Mouse (Mus musculus) forebrain, embryonic 12.5 days (tissue): ENCODE measurements around the gene Tcte1. TPM values are rescaled to one million over a fixed set of nuclear protein-coding genes. Genes with fewer than 3 reads are reported as not detected.

ENCODE experiments used
- ATAC-seq: fragments of 200-750 bp; cut with Nextera tagmentation; 2 replicates; pipeline ENCODE4 v1.8.0; 2017; ENCODE audit warnings: moderate TSS enrichment; ENCODE audit not compliant: low FRiP score
- H3K27ac ChIP-seq: fragments of 300-500 bp; sonication (generic); 2 replicates; pipeline ENCODE4 v1.5.1; 2016; ENCODE audit warnings: mild to moderate bottlenecking
- H3K27me3 ChIP-seq: fragments of 300-500 bp; sonication (generic); 2 replicates; pipeline ENCODE4 v1.6.1; 2016; ENCODE audit warnings: mild to moderate bottlenecking
- H3K36me3 ChIP-seq: fragments of 300-500 bp; sonication (generic); replicated peaks from 2 replicates; pipeline ENCODE4 v1.6.1; 2016; ENCODE audit warnings: mild to moderate bottlenecking
- H3K4me1 ChIP-seq: fragments of 300-500 bp; sonication (generic); 2 replicates; pipeline ENCODE4 v1.6.1; 2016
- H3K4me2 ChIP-seq: fragments of 300-500 bp; sonication (generic); 2 replicates; pipeline ENCODE4 v1.6.1; 2016; ENCODE audit warnings: mild to moderate bottlenecking, moderate library complexity
- H3K4me3 ChIP-seq: fragments of 300-500 bp; sonication (generic); replicated peaks from 2 replicates; pipeline ENCODE4 v1.5.1; 2016; ENCODE audit warnings: mild to moderate bottlenecking
- H3K9ac ChIP-seq: fragments of 300-500 bp; sonication (generic); 2 replicates; pipeline ENCODE4 v1.6.1; 2016; ENCODE audit warnings: mild to moderate bottlenecking
- H3K9me3 ChIP-seq: fragments of 300-500 bp; sonication (generic); 2 replicates; pipeline ENCODE4 v1.6.1; 2016
- WGBS: fragments of 180-500 bp; shearing (Covaris S2); methylation state at CpG from one replicate; pipeline ENCODE4 v1.1.7; 2016; 5-methylcytosine and 5-hydroxymethylcytosine counted together
- polyA plus RNA-seq: library from polyadenylated mRNA; unstranded; fragments of >200 nt; fragmentation: Nextera tagmentation; extraction: Ambion mirVana; gene quantifications from 2 replicates; pipeline ENCODE4 v1.2.1, GENCODE M21; 2016

Tcte1 gene
- polyA plus RNA-seq, 1 experiment from 2014 or later = 2.4 TPM

DNA sequence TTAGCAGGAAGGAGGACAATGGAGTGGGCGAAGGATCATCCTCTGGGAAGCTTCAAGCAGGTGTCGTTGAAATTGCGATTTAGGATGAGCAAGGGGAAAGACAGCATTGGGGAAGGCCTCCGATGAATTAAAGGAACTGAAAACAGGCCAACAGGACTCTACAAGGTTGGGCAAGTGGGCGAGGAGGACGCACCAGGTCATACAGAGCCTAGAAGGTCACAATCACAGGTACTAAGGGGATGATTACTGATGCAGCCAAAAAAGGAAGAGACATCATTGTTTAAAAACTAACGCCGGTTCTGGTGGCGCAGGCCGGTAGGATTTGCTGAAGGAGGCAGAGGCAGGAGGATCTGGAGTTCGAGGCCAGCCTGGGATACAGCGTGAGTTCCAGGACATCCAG lies 40.0 kb downstream of the Tcte1 start:
- Histone ChIP-seq H3K9me3 (no peaks in the 10 kb centered on the region), H3K36me3 (peaks cover 29% of the 10 kb centered on the region), H3K4me1 (peaks cover 27% of the 10 kb centered on the region), H3K27me3 (peaks cover under 1% of the 10 kb centered on the region; the same call in 1 of the 2 replicates), H3K27ac (no peak overlapping the region), H3K4me2 (no peak overlapping the region), H3K4me3 (peak overlapping the region; percentile 83; the same call in 1 of the 2 replicates), H3K9ac (no peak overlapping the region)
- 81% methylated on average over 12 of the region's 12 CpGs for WGBS
- ATAC-seq = no peak

DNA sequence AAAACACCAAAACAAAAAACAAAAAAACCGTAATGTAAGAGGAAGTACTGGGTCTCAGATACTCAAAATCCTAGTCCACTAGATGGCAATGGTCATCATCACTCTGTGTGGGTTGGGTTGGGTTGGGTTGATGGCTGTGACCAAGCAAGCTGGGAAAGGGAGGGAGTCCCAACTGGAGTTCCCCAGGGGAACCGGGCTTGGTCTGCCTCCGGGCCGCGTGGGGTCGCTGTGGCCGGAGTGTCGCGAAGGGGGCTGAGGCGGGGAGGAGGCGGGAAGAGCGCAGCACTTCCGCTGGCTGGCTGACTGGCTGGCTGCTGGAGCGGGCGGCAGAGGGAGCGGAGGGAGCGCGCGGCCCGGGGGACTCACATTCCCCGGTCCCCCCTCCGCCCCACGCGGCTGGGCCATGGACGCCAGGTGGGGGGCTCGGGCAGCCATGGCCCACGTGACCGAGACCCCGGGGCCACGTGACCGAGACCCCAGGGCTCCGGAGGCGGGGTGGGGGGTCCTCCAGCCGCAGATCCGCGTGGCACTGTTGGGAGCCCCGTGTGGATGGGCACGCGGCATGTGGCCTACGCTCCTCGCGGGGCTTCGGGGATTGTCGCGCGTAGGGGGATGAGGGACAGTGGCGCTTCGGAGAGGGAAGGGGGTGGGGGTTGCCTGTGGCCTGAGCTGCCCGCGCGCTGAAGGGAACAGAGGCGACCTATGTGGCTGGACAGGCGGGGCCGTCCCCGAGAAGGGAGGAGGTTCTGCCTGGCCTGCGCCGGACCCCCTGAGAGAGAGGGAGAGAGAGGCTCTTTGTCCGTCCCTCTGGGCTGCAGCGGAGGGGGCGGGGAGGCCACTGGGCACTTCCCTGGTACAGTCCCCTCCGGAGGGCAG lies 40.7 kb downstream of the Tcte1 start, which contains the start of gene Slc35b2:
Slc35b2 (plus strand) TSS at position 220 of the 876 bp plus-strand sequence.
- peaks cover 34% of the 10 kb centered on the region for H3K4me1 ChIP-seq
- WGBS = 3% methylated on average over 49 of the region's 61 CpGs
- no peaks in the 10 kb centered on the region for H3K9me3 ChIP-seq
- ATAC-seq = peak; percentile 90
- H3K9ac ChIP-seq = peak within 1 kb of the TSS; percentile 95
- H3K4me2 ChIP-seq = peak within 1 kb of the TSS; percentile 74
- H3K27me3 ChIP-seq = no peaks in the 10 kb centered on the region; the same call in 1 of the 2 replicates
- peak within 1 kb of the TSS; percentile 83 for H3K4me3 ChIP-seq
- peak within 1 kb of the TSS; percentile 92 for H3K27ac ChIP-seq
- H3K36me3 ChIP-seq = peaks cover 36% of the 10 kb centered on the region

DNA sequence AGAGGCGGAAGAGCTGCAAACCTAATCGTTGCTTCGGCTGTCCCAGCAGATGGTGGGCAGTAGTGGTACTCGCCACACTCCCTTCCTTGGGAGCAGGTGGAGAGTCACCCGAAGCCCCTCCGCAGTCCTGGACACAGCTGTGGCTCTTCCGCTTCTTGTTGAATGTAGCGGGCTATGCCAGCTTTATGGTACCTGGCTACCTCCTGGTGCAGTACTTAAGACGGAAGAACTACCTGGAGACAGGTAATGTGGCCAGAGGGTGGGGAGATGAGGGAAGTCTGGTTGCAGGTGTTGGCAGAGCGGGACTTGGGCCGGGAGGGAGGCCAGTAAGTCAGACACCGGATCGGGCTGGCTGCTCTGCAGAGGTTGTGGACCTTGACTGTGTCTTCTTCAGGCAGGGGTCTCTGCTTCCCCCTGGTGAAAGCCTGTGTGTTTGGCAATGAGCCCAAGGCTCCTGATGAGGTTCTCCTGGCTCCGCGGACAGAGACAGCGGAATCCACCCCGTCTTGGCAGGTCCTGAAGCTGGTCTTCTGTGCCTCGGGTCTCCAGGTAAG lies 41.4 kb downstream of the Tcte1 start:
- WGBS = 13% methylated on average over 18 of the region's 18 CpGs

DNA sequence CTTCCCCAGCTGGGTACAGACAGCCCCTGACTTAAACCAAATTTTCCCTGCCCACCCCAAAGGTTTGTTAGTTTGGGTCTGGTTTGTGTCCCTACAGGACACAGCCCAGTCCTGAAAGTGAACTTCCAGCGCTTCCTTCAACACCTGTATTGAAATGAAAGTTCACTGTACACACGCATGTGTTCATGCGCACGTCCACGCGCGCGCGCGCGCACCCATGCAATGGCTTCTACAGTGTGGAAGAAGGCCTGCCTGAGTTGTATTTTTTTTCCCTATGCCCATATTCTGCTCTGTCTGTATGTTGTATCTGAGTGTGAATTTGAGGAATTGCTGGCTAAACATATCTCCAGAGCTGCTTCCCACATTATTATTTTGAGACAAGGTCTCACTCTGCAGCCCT lies 41.9 kb downstream of the Tcte1 start:
- Histone ChIP-seq H3K9ac (peak overlapping the region; percentile 95), H3K27ac (0 out of 2 replicates have a peak overlapping the region, but pooled peaks have one; percentile 92), H3K9me3 (no peaks in the 10 kb centered on the region), H3K4me1 (peaks cover 44% of the 10 kb centered on the region), H3K4me2 (peak overlapping the region; percentile 74), H3K36me3 (peaks cover 48% of the 10 kb centered on the region), H3K27me3 (no peaks in the 10 kb centered on the region), H3K4me3 (peak overlapping the region; percentile 83)
- 93% methylated on average over 11 of the region's 11 CpGs for WGBS
- ATAC-seq = no peak

More for the DNA sequence above, 41.4 kb downstream of the Tcte1 start:
- no peaks in the 10 kb centered on the region for H3K27me3 ChIP-seq
- H3K9ac ChIP-seq = peak overlapping the region; percentile 95
- H3K36me3 ChIP-seq = peaks cover 43% of the 10 kb centered on the region
- no peaks in the 10 kb centered on the region for H3K9me3 ChIP-seq
- no peak; the same call in 1 of the 2 replicates for ATAC-seq
- peak overlapping the region; percentile 83 for H3K4me3 ChIP-seq
- H3K27ac ChIP-seq = peak overlapping the region; percentile 92
- H3K4me1 ChIP-seq = peaks cover 41% of the 10 kb centered on the region
- H3K4me2 ChIP-seq = peak overlapping the region; percentile 74

DNA sequence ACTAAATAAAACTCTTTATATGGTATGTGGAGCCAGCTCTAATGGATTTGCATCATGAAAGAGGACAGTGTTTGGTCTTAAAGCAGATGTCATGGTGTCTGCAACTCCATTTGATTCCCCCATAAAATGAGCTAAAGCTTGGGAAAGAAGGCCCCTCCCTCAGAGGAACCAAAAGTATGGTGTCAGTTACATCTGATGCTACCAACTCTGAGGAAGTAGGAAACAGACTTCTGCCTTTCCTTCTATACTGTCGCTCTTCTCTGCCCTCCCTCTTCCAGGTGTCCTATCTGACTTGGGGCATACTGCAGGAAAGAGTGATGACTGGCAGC lies 42.8 kb downstream of the Tcte1 start:
- H3K36me3 ChIP-seq = peaks cover 57% of the 10 kb centered on the region
- H3K4me1 ChIP-seq = peaks cover 48% of the 10 kb centered on the region
- H3K4me2 ChIP-seq = no peak overlapping the region
- no peak overlapping the region for H3K4me3 ChIP-seq
- H3K27ac ChIP-seq = 0 out of 2 replicates have a peak overlapping the region, but pooled peaks have one; percentile 31
- no peaks in the 10 kb centered on the region for H3K9me3 ChIP-seq
- H3K9ac ChIP-seq = no peak overlapping the region
- no peak for ATAC-seq
- no peaks in the 10 kb centered on the region for H3K27me3 ChIP-seq
- 90% methylated on average over 1 of the region's 1 CpGs for WGBS

DNA sequence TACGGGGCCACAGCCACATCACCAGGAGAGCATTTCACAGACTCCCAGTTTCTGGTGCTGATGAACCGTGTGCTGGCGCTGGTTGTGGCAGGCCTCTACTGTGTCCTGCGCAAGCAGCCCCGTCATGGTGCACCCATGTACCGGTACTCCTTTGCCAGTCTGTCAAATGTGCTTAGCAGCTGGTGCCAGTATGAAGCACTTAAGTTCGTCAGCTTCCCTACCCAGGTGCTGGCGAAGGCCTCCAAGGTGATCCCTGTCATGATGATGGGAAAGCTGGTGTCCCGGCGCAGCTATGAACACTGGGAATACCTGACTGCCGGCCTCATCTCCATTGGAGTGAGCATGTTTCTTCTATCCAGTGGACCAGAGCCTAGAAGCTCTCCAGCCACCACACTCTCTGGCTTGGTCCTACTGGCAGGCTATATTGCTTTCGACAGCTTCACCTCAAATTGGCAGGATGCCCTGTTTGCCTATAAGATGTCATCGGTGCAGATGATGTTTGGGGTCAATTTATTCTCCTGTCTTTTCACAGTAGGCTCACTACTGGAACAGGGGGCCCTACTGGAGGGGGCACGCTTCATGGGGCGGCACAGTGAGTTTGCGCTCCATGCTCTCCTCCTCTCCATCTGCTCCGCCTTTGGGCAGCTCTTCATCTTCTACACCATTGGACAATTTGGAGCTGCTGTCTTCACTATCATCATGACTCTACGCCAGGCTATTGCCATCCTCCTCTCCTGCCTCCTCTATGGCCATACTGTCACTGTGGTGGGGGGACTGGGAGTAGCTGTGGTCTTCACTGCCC lies 43.3 kb downstream of the Tcte1 start:
- Histone ChIP-seq H3K9ac (no peak overlapping the region), H3K36me3 (peaks cover 63% of the 10 kb centered on the region), H3K4me2 (0 out of 2 replicates have a peak overlapping the region, but pooled peaks have one; percentile 1), H3K27me3 (no peaks in the 10 kb centered on the region), H3K9me3 (no peaks in the 10 kb centered on the region), H3K4me3 (no peak overlapping the region), H3K27ac (0 out of 2 replicates have a peak overlapping the region, but pooled peaks have one; percentile 37), H3K4me1 (peaks cover 53% of the 10 kb centered on the region)
- WGBS = 69% methylated on average over 18 of the region's 18 CpGs
- no peak for ATAC-seq

DNA sequence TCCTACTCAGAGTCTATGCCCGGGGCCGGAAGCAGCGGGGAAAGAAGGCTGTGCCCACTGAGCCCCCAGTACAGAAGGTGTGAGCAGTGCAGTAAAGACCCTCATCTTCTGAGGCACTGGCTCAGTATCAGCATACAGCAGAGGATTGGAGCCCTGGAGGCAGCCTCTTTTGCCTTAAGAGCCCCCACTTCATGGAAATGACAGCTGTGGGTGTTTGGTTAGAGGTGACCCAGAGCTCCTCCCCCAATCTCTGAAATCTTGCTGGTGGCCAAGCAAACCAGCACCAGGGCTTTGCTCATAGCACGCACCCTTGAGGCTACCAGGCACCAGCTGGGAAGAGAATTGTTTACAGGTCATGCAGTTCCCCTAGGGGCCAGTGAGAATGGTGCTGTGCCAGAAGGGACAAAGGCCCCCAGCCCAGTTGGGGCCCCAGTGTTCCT lies 43.9 kb downstream of the Tcte1 start:
- H3K9me3 ChIP-seq = no peaks in the 10 kb centered on the region
- no peak overlapping the region for H3K9ac ChIP-seq
- WGBS = 25% methylated on average over 4 of the region's 4 CpGs
- peaks cover 59% of the 10 kb centered on the region for H3K4me1 ChIP-seq
- H3K4me2 ChIP-seq = no peak overlapping the region
- no peaks in the 10 kb centered on the region for H3K27me3 ChIP-seq
- H3K36me3 ChIP-seq = peaks cover 65% of the 10 kb centered on the region
- no peak for ATAC-seq
- H3K4me3 ChIP-seq = no peak overlapping the region
- H3K27ac ChIP-seq = 0 out of 2 replicates have a peak overlapping the region, but pooled peaks have one; percentile 37

DNA sequence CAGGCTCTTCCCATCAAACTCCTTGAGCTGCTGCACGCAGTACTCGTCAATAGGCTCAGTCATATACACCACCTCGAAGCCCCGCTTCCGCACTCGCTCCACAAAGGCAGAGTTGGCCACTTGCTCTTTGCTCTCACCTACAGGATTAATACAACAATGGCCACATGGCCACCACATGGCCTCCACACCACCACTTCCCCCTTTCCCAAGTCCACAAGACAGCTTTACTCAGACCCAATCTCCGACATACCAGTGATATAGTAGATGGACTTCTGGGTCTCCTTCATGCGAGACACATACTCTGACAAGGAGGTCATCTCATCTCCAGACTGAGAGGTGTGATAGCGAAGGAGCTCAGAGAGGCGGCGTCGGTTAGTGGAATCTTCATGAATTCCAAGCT lies 45.8 kb downstream of the Tcte1 start:
- WGBS = 89% methylated on average over 12 of the region's 12 CpGs
- Histone ChIP-seq H3K4me1 (peaks cover 59% of the 10 kb centered on the region), H3K4me2 (no peak overlapping the region), H3K27me3 (no peaks in the 10 kb centered on the region), H3K9me3 (no peaks in the 10 kb centered on the region), H3K36me3 (peaks cover 65% of the 10 kb centered on the region), H3K27ac (no peak overlapping the region), H3K9ac (no peak overlapping the region), H3K4me3 (no peak overlapping the region)
- ATAC-seq = no peak

DNA sequence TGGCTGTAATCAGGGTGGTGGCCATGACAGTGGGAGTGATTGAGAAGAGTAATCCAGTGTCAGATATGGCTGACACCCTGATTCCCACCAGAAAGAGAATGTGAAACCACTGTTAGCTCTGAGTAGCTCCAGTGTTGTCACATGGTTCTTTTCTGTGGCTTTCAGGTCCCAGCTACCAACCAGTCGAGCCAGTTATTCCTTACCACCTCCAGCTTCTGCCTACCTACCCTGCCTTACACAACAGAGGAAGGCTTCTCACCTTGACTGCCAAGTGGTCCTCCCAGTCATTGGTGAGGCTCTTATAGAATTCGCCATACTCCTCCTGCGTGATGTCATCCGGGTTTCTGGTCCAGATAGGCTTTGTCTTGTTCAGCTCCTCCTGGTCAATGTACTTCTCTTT lies 46.8 kb downstream of the Tcte1 start:
- no peak for ATAC-seq
- peak overlapping the region; percentile 3; the same call in 1 of the 2 replicates for H3K9ac ChIP-seq
- no peak overlapping the region for H3K4me2 ChIP-seq
- 88% methylated on average over 4 of the region's 4 CpGs for WGBS
- no peaks in the 10 kb centered on the region for H3K9me3 ChIP-seq
- H3K4me1 ChIP-seq = peaks cover 60% of the 10 kb centered on the region
- H3K4me3 ChIP-seq = no peak overlapping the region
- peaks cover 65% of the 10 kb centered on the region for H3K36me3 ChIP-seq
- H3K27me3 ChIP-seq = no peaks in the 10 kb centered on the region
- H3K27ac ChIP-seq = no peak overlapping the region

DNA sequence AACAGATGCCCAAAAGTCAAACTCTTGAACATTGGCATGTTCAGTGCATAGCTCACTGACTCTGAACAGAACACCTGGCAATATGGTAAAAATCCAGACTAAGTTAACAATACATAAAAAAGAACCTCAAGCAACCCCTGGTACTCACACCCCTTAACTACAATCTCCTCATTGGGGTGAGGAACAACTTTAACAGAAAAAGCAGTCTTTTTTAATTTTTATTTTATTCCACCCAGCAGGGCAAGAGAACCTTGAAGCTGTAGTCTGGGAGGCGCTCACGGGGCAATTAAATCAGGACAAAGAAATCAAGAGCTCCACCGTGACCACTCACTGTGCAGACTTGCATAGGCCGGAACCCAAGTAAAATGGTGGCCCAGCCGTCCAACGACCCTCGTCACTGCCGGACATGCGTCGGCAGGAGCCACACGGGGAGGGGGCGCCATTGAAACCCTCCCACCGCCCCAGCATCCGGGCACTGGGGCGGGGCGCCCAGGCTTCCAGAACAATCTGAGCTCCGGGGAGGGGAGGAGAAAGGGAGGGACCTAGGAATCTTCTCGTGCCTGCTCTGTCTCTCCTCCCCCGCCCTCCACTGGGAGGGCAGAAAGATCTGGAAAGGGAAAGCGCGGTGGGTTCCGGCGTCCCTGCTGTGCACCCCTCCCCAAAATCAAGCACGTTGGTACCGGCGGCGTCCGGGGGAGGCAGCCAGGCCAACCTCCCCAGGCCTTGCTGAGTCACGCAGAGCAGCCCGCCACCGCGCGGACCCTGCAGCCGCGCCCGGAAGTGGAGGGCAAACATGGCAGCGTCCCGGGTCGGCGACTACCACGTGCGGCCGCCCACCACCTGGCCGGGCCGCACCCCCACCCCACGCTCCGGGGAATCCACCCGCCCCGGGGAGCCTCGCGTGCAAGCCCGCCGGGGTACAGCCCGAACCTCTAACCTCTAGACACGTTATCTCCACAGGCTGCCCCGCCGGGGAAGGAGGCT lies 49.2 kb downstream of the Tcte1 start:
- Histone ChIP-seq H3K36me3 (peaks cover 44% of the 10 kb centered on the region), H3K4me3 (peak overlapping the region; percentile 97), H3K9me3 (no peaks in the 10 kb centered on the region), H3K9ac (peak overlapping the region; percentile 95), H3K4me2 (peak overlapping the region; percentile 81), H3K27me3 (no peaks in the 10 kb centered on the region), H3K27ac (peak overlapping the region; percentile 98), H3K4me1 (peaks cover 46% of the 10 kb centered on the region)
- under 1% methylated on average over 57 of the region's 57 CpGs for WGBS
- ATAC-seq = peak; percentile 62
